Mouse (Mus musculus): ENCODE measurements around the gene Parp6.

Gene Parp6

GRCm38 (mm10) chr9:59616622-59617306 is at the start of gene Parp6:
Gene Parp6 (plus strand): TSS chr9:59617284.
- peak; percentile 98 for DNase-seq (ENCODE audit: low spot score)

- no peak for DNase-seq (ENCODE audit: low spot score)
These were observed 45.2 kb upstream of the Parp6 start for GRCm38 (mm10) chr9:59571852-59572251.

- DNase-seq (ENCODE audit: low spot score): no peak
These were observed 39.7 kb upstream of the Parp6 start for GRCm38 (mm10) chr9:59577401-59577800.

- DNase-seq (ENCODE audit: low spot score): peak; percentile 37
These were observed 39.1 kb upstream of the Parp6 start, which contains the start of gene Celf6 for GRCm38 (mm10) chr9:59577844-59578504. Gene Celf6 (plus strand): TSS chr9:59577917.

GRCm38 (mm10) chr9:59578505-59578867 is 38.6 kb upstream of the Parp6 start:
- no peak for DNase-seq (ENCODE audit: low spot score)

GRCm38 (mm10) chr9:59584871-59585308 is 32.2 kb upstream of the Parp6 start:
- peak; percentile 27 for DNase-seq (ENCODE audit: low spot score)

- no peak for DNase-seq (ENCODE audit: low spot score)
These were observed 28.8 kb upstream of the Parp6 start for GRCm38 (mm10) chr9:59588252-59588651.

GRCm38 (mm10) chr9:59588710-59589671 is 28.1 kb upstream of the Parp6 start:
- no peak for DNase-seq (ENCODE audit: low spot score)

- no peak for DNase-seq (ENCODE audit: low spot score)
These were observed 27.2 kb upstream of the Parp6 start for GRCm38 (mm10) chr9:59589703-59590439.

GRCm38 (mm10) chr9:59601661-59602060 is 15.4 kb upstream of the Parp6 start:
- DNase-seq (ENCODE audit: low spot score): no peak

- DNase-seq (ENCODE audit: low spot score): no peak
These were observed 11.1 kb upstream of the Parp6 start for GRCm38 (mm10) chr9:59605967-59606366.

GRCm38 (mm10) chr9:59610950-59611349 is 6.1 kb upstream of the Parp6 start:
- no peak for DNase-seq (ENCODE audit: low spot score)

GRCm38 (mm10) chr9:59615797-59616196 is 1.3 kb upstream of the Parp6 start:
- DNase-seq (ENCODE audit: low spot score): no peak

GRCm38 (mm10) chr9:59617307-59617973 is 356 bp downstream of the Parp6 start:
- DNase-seq (ENCODE audit: low spot score): no peak

GRCm38 (mm10) chr9:59638372-59638771 is 21.3 kb downstream of the Parp6 start:
- no peak for DNase-seq (ENCODE audit: low spot score)

GRCm38 (mm10) chr9:59639936-59640335 is 22.9 kb downstream of the Parp6 start:
- no peak for DNase-seq (ENCODE audit: low spot score)

GRCm38 (mm10) chr9:59641320-59641719 is 24.2 kb downstream of the Parp6 start:
- DNase-seq (ENCODE audit: low spot score): no peak

GRCm38 (mm10) chr9:59649911-59650310 is 32.8 kb downstream of the Parp6 start:
- no peak for DNase-seq (ENCODE audit: low spot score)

- DNase-seq (ENCODE audit: low spot score): no peak
These were observed 36.3 kb downstream of the Parp6 start for GRCm38 (mm10) chr9:59653371-59653770.

- DNase-seq (ENCODE audit: low spot score): no peak
These were observed 37.4 kb downstream of the Parp6 start for GRCm38 (mm10) chr9:59654450-59654983.
